Mouse (Mus musculus) gastrocnemius, postnatal 25 days (tissue): ENCODE results near the gene Rpl9-ps6. TPM values are rescaled to one million over a fixed set of nuclear protein-coding genes. Genes with fewer than 3 reads are reported as not detected.
"Not testable (repeated sequence)": the region's sequence is repeated elsewhere in the genome, so short reads cannot be mapped to it uniquely, and the experiment has no call there.

ENCODE experiments used
- DNase-seq: peaks from one replicate; pipeline ENCODE4 v3.0.0; 2022
- total RNA-seq, 2 experiments: library from RNA; stranded (reverse); gene quantifications; 1 replicate in 1 of 2; 2 replicates in 1 of 2; pipeline ENCODE4 v1.2.3; 2021

Rpl9-ps6 gene
- total RNA-seq, 2 experiments from 2014 or later, result 20.8 to 25.2 TPM

DNA sequence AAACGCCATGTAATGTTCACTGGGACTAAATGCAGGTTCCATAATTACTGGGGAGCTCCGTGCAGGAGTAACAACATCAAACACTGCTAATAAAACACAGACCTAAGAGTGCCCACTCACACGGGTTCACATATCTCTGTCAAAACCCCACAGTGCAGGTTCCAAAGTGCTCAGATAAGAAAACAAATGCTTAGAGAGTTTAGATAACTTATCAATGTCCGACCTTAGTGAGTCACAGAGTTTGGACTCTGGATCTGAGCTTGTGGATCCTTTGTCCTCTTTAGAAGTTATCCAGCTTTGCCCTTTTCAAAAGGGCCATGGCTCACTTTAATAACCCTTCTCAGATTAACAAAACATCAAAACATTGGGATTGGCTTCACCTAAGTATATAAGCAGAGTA is 15.1 kb upstream of the Rpl9-ps6 start:
- no peak for DNase-seq

DNA sequence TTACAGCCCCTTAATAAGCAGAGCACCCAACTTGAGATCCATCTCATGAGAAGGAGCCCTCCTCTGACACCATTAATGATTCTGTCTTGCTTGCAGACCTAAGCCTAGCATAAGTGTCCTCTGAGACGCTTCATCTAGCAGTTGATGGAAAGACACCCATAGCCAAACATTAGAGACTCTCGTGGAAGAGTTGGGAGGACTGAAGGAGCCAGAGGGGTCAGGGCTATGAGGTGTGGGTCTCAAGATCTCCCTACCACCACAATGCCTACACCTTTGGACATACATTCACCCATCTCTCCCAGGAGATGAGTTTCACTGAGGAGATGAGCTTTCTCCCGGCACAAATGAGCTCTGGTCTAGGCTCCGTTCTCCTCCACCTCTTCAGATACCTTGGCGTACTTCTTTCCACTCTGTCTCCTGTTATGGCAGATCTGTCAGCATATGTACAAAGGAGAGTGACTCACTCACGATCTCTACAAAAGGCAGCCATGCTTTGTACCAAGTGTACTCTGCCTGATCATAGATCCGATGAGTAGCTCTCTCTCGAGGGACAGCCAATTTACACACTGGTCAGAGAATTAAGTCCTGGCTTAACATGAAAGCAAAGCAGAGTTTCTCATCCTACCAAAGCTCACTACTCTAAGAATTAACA is 14.5 kb upstream of the Rpl9-ps6 start:
- DNase-seq, result no peak

DNA sequence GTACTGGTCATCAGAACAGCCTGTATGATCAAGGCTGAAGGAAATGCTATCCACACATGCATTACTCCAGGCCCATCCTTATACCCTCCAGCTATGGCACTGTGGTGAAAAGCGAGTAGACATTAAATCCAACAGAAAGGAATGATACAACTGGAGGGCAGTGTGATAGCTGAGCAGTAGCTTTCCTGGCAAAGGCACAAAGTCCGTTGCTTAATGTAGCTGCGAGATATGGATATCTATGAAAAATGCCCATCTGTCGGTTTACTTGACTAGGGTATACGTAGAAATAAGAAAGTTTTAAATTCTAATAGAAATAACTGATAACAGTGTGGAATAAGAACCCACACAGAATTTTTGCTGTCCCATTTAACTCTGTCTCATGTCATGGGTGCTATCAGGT is 13.9 kb upstream of the Rpl9-ps6 start:
- no peak for DNase-seq

DNA sequence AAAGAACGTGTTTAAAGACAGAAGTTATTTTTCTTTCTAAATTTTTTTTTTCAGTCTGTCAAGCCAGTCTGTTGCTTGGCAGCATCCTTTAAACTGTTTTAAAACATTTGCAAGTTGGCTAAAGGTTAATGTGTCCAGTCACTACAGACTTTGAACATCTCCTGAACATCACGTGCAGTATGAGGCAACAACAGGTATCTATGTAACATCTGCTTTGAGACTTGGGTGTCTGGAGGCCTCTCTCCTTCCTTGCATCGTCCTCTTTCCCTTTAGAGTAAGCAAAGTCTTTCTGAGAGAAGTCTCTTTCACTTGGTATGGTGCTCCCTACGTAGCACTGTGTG is 10.3 kb upstream of the Rpl9-ps6 start:
- DNase-seq, result no peak

DNA sequence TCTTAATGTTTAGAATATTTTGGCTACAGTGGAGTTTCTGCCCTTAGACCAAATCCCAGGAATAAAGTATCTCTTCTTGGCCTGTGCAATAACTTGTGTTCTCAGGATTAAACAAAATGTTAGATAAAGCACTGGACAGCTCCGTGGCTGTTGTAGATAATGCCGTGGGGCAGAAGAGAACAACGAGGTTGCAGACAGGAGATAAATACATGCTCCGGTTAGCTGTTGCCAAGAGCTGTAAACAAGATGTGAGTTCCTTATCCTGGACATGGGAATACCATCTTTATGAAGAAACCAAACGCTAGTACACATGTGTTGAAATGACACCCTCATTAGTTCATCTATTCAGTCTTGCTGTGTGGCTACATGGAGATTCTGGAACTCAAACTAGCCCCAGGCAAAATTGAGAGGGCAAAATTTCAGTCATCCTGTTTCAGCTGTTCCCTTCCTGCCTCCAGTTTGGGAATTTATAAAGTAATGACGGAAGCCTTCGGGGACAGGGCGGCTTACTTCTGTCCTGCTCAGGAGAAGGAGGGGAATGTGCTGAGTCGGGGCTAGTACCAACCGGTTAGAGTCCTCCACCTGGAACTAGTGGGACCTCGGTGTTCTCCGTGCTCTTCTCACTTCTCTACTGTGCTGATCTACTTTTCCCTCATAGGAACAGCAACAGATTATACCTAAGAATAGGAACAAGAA is 9.8 kb upstream of the Rpl9-ps6 start:
- DNase-seq, result no peak

DNA sequence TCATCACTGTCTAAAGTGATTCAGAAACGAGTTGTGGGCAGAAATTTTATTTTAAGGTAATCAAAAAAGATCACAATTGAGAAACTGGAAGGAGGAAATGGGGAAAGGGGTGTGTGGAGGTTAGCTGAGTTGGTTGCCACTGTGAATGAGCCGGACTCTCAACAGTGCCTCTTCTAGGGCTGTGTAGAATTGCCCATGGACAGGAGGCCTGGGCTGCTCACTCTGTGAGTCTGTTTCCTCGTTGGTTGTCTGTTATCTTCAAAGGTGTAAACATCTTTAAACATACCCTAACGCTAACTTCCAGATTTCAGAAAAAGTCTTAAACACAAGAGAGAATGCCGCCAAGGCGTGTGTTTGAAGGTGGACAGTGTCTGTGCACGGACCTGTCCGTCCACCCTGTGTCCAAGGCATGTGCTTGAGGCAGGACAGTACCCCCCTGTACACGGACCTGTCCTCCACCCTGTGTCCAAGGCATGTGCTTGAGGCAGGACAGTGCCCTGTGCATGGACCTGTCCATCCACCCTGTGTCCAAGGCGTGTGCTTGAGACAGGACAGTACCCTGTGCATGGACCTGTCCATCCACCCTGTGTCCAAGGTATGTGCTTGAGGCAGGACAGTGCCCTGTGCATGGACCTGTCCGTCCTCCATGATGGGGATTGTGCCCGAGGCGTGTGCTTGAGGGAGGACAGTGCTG is 4.3 kb upstream of the Rpl9-ps6 start:
- no peak for DNase-seq

DNA sequence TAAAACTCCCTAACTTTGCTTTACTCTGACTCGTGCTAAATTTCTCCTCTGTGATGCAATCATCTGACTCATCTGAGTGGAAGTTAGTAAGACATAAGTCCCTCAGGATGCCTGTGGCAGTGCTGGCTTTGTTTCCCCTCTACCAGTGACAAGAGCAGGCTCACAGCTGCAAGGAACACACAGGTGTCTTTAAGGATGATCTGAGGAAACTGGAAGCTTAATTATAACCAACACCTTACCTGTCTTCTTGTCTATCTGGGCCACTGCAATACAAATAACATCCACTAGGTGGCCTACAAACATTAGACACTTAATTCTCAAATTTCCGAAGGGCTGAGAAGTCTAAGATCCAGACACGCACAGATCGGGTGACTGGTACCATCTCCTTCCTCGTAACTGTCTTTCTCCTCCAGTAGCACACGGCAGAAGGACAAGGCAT is 3.7 kb upstream of the Rpl9-ps6 start:
- DNase-seq, result no peak

DNA sequence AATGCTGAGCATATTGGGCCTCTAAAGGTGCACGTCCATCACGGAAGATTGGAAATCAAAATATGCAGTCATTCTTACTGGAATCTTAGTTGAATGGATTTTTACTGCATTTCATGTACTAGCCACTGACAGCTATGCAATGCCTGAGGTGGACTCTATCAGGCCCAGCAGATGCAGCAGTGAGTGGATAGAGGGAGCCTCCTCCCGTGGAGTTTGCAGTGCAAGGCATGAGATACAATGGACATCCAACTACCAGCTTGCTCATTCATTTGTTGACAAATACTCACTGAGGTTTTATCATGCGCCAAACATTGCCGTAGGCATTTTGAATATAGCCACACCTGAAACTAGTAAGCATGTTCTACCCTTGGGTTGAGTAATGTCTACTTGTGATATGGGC is 947 bp upstream of the Rpl9-ps6 start:
- DNase-seq, result no peak

DNA sequence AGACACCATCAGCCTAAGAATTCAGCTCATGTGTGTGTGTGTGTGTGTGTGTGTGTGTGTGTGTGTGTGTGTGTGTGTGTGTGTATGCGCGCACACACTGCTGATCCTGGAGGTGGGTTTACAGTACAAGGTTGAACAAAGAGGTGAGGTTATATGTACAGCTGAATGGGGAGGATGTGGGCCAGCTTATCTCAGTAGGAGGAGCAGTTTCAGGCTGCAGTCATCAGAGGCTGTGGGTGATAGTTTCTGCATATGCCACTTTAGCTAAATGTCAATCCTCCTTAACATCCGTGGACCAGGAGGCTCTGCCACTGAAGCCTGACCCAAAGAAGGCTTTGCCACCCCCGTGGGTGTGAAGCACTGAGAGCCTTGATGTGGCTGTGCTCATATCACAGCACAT is 1.1 kb downstream of the Rpl9-ps6 start:
- DNase-seq, result no peak

DNA sequence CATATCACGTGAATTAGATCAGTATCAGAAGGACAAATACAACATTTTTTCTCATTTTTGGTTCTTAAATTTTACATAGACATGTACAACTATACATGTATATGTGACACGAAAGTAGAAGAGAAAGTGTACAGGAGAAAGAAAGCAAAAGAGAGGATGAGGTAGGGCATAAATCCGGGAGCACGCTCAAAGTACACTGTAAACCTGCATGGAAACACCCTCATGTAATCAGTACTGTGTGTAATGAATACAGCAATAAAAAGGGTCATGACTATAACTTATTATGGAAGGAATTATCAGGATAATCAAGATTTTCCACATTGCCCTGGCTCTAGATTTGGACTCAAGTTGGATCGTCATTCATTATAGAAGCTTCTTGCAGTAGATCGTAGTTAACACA is 3.3 kb downstream of the Rpl9-ps6 start:
- no peak for DNase-seq

DNA sequence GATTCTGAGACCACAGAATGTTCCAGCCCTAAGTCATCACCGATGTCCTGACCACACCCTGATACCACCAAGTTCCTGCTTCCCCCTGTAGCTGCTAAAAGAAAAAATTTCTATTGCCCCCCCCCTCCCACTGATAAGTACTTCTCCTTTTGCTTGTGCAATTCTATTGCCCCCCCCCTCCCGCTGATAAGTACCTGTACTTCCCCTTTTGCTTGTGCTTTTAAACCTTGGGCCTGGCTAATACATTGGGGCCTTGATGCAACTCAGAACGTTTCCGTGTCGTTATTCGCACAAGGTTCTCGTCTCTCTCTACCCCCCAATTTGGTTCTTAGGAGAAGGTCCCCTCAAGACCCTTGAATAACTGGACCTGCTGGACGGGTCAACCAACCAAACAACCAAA is 8.7 kb downstream of the Rpl9-ps6 start:
- not testable (repeated sequence) for DNase-seq

DNA sequence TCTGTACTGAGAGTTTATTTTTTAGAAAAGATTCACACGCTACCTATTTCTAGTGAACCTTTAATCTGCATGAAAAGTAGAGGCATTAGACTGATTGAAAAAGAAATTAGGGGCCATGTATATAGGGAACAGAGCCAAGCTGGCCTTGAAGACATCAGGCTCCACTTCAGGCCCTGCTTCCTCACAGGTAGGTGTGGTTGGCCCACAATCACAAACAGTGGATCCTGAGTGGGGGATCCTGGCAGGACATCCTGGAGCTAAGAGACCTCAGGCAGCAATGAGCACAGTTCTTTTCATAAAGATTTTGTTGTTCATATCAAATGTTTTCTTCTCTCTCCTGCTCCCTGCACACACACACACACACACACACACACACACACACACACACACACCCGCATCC is 9.6 kb downstream of the Rpl9-ps6 start:
- no peak for DNase-seq

DNA sequence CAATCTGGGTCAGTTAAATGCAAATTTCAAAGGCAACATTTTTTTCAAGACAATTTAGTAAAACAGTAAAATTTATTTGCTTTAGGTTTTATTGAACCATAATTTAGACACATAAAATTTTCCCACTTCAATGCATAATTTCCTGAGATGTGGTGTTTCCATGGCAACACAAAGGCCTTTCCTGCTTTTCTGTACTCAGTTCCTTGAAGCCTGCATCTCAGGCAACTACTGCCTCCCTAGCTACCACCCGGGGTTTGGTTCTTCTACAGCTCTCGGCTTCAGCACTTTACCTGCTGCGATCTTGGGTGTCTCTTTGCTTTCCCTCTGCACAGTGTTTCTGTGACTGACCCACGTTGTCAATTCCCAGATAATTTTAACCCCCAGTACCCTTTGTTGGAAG is 14.1 kb downstream of the Rpl9-ps6 start:
- no peak for DNase-seq

DNA sequence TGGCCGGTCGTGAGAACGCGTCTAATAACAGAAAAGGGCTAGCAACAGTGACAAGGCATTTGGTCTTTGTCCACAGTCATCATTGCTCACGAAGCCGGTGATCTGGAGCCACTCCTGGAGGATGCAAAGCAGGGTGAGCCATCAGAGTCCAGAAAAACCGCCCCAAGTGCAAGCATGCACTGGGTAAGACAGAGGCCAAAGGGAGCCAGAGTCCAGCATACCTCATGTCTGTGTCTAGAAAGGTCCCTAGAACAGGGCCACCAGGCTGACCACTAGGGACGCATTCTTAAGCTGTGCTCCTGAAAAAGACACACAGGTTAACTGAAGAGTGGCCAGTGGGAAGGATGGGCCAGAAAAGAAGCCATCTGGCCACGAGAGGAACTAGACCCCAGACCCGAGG is 17.4 kb downstream of the Rpl9-ps6 start:
- no peak for DNase-seq

DNA sequence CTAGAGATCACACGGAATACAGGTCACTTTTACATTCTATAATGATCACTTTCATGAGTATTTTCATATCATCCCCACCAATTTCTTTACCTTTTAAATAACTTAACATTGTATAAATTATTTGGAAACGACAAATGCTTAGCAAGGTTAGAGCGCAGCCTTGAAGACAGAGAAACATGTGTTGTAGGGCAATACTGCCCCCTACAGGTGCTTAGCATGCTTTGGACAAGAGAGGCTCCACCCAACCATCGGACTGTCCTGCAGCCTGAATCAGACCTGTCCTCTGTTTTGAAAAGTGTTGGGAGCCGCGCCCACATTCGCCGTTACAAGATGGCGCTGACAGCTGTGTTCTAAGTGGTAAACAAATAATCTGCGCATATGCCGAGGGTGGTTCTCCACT is 24.8 kb downstream of the Rpl9-ps6 start:
- no peak for DNase-seq

DNA sequence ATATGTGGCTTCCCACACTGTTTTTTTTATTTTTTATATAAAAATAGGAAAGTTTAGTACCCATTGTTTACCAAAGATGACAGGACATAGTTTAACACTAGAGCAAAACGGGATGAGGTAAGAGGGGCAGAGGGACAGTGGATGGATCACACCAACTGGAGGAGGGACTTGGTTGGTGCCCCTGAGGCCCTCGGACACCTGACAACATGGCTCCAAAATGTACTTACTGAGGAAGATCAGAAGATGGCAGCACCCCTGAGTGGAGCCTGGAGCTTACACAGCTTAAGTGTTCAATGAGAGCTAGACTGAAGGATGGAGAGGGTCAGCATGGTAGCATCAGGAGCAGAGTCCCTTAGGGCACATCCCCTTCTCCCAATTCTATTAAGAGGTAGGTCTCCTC is 27.0 kb downstream of the Rpl9-ps6 start:
- no peak for DNase-seq

DNA sequence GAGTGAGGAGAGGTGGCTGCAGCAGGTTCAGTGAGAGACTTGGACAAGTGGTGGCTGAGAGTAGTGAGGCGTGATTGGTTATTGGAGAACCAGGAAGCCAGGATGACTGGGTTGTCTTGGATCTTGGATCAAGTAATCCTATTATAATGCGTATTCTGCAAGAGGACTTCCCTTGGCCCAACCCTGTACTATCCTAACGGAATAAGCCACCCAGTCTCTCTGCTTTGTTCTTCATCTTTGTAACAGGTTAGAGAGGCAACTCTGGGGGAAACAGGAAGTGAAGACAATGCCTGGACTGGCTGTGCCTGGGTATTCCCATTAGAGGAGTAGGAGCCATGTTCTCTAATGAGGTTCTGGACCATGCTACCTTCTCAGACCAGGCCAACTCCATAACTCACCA is 40.5 kb downstream of the Rpl9-ps6 start:
- no peak for DNase-seq

DNA sequence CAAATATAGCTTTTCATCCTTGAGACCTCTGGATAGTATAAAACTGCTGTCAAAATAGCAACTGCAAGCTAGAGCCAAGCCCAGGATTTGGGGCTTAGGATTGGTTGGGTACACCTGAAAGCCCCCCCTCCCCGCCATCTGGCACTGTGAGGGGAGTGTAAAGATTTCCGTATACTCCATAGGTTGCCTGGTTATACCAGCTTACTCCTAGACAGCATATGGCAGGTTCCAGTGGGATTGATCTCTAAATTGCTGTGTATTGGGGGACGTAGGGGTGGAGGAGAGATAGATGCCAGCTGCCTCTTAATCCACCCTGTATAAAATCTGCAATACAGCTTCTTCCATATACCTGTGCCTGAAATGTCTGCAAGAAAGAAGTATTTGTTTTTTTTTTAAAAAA is 41.7 kb downstream of the Rpl9-ps6 start:
- no peak for DNase-seq

DNA sequence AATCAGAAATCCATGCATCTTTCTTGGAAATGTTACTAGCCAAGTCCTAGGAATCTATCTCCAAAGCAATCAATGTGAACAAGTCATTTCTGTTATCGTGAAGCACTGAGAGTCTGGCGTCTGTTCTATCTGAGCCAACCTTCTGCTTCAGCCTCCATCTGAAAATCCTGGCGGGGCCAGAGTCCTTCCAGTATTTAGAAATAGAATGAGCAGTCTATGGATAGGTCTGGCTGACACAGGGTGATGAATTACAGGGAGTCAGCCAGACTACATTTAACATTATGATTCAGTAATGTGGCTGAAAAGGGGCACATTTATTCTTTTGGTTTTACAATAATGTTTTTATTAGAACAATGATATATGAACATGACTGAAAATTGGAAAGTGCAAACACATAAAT is 47.3 kb downstream of the Rpl9-ps6 start:
- no peak for DNase-seq

DNA sequence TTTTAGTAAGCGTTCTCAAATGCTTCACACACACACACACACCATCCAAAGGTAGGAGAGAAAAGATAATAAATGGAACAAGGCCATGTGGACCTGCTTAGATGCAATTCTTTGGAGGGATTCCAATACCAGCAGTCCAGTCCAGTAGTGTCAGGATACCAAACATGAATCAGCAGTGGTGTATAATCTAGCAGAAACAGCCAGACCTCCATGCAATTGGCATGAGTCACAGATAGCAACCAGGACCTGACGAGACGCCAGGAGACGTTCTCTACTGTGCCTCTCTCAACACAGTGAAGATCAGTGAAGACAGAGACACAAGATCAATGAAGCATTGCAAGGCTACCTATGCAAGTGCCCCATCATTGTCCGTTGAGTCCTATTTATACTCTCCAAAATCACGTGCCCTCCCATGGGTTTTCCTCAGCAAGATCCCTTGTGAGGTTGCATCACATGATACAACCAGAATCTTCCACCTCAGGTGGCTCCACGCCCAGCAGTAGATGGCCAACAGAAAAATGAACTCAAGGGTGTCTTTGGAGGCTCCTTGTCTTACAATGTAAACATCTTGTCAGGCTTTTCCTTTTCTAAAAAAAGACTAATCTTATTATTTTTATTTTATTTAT is 49.6 kb downstream of the Rpl9-ps6 start:
- DNase-seq, result no peak
